Mouse (Mus musculus): Measurements from ENCODE around the gene Psen1.

- no peak for TF ChIP-seq CTCF (IDR thresholded peaks at IDR 0.05; ENCODE audit: low read depth)
- no peak for TF ChIP-seq EP300 (IDR thresholded peaks at IDR 0.05; ENCODE audit: low read depth)
Observed at GRCm38 (mm10) chr12:83749186-83749585, 61.2 kb downstream of the Psen1 start.

All from liver, embryonic 14.5 days (tissue).